Mouse (Mus musculus) c-Kit-positive CD71-negative TER-119-negative erythroid progenitor cells, embryonic 14.5 days (primary cell): ENCODE data around the gene Mtx1.

Experiments
- DNase-seq: peaks from one replicate; pipeline ENCODE4 v3.0.0-alpha.2; 2013; ENCODE audit warnings: low read depth

Mtx1 gene

GRCm38 (mm10) chr3:89226900-89227299 lies at the start of gene Mtx1:
Gene Mtx1, minus strand, starts transcription at chr3:89227088.
- no peak for DNase-seq

GRCm38 (mm10) chr3:89276061-89276460 lies 49.2 kb upstream of the Mtx1 start:
- DNase-seq, result no peak

GRCm38 (mm10) chr3:89271760-89272159 lies 44.9 kb upstream of the Mtx1 start:
- DNase-seq, result no peak

- no peak for DNase-seq
Measured at GRCm38 (mm10) chr3:89270891-89271290, 44.0 kb upstream of the Mtx1 start.

- peak; percentile 43 for DNase-seq
Measured at GRCm38 (mm10) chr3:89270051-89270755, 43.3 kb upstream of the Mtx1 start, which contains the start of gene Slc50a1. Gene Slc50a1, minus strand, starts transcription at chr3:89270570.

GRCm38 (mm10) chr3:89268916-89269315 lies 42.0 kb upstream of the Mtx1 start:
- DNase-seq, result no peak

GRCm38 (mm10) chr3:89266439-89266893 lies 39.6 kb upstream of the Mtx1 start:
- peak; percentile 66 for DNase-seq

GRCm38 (mm10) chr3:89262417-89262816 lies 35.5 kb upstream of the Mtx1 start:
- DNase-seq, result no peak

GRCm38 (mm10) chr3:89260211-89260610 lies 33.3 kb upstream of the Mtx1 start:
- DNase-seq, result no peak

GRCm38 (mm10) chr3:89259076-89259475 lies 32.2 kb upstream of the Mtx1 start, which contains the start of gene Dpm3:
Gene Dpm3, plus strand, starts transcription at chr3:89259358.
- no peak for DNase-seq

GRCm38 (mm10) chr3:89256177-89256576 lies 29.3 kb upstream of the Mtx1 start:
- DNase-seq, result no peak

GRCm38 (mm10) chr3:89254994-89255393 lies 28.1 kb upstream of the Mtx1 start:
- DNase-seq, result no peak

GRCm38 (mm10) chr3:89251365-89251895 lies 24.5 kb upstream of the Mtx1 start:
- no peak for DNase-seq

- DNase-seq, result no peak
Measured at GRCm38 (mm10) chr3:89250435-89251040, 23.6 kb upstream of the Mtx1 start.

GRCm38 (mm10) chr3:89247466-89247865 lies 20.6 kb upstream of the Mtx1 start:
- no peak for DNase-seq

GRCm38 (mm10) chr3:89246261-89247100 lies 19.6 kb upstream of the Mtx1 start, which contains the start of gene Trim46:
Gene Trim46, minus strand, starts transcription at chr3:89246309.
- DNase-seq, result peak; percentile 89

- no peak for DNase-seq
Measured at GRCm38 (mm10) chr3:89245688-89246171, 18.8 kb upstream of the Mtx1 start, which contains the start of gene Krtcap2. Gene Krtcap2, plus strand, starts transcription at chr3:89245966.

- no peak for DNase-seq
Measured at GRCm38 (mm10) chr3:89244982-89245687, 18.2 kb upstream of the Mtx1 start.

- DNase-seq, result no peak
Measured at GRCm38 (mm10) chr3:89244158-89244981, 17.5 kb upstream of the Mtx1 start.

GRCm38 (mm10) chr3:89243609-89244008 lies 16.7 kb upstream of the Mtx1 start:
- no peak for DNase-seq
